Comparison of ENCODE assay signal across 19 mouse cellular contexts in the genomic region with DNA sequence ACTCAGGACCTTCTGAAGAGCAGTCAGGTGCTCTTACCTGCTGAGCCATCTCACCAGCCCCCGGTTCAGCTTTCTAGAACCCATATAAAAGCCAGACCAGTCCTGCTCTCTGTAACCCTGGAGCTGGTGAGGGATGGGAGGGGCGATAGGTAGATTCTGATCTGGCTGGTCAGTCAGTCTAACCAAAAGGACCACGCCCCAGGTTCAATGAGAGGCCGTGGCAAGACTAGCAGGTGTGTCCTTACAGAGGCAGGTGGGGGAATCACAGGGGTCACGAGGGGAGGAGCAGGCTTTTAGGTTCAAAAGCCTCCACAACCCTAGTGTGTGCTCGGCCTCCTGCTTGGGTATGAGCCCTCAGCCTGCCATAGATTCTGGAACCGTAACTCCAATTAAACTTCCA.
"Had no signal": no experiment of that assay in that cellular context is flagged by ENCODE, and none has a peak within 500 bp of the region (broad histone marks: within the 10 kb centered on the region; RNA-seq: fewer than 3 reads in every experiment).

No protein-coding gene starts in this region.

- H3K9me3 ChIP-seq: lung, embryonic 15.5 days; megakaryocyte, embryonic 14.5 days; midbrain, embryonic 13.5 days; midbrain, embryonic 15.5 days; neural tube, embryonic 12.5 days had no signal

- H3K27ac ChIP-seq: lung, embryonic 15.5 days; macrophage; midbrain, embryonic 13.5 days; midbrain, embryonic 15.5 days; neural tube, embryonic 12.5 days had no signal

- H3K4me1 ChIP-seq: midbrain, embryonic 13.5 days; midbrain, embryonic 15.5 days; neural tube, embryonic 12.5 days had no signal

- H3K4me2 ChIP-seq: lung, embryonic 15.5 days; midbrain, embryonic 11.5 days; midbrain, embryonic 13.5 days; midbrain, embryonic 15.5 days; neural tube, embryonic 12.5 days had no signal

- H3K27me3 ChIP-seq: lung, embryonic 15.5 days; megakaryocyte, embryonic 14.5 days; midbrain, embryonic 13.5 days; midbrain, embryonic 15.5 days; neural tube, embryonic 12.5 days had no signal

- H3K9ac ChIP-seq: lung, embryonic 15.5 days; midbrain, embryonic 13.5 days; midbrain, embryonic 15.5 days; neural tube, embryonic 12.5 days had no signal

- H3K4me3 ChIP-seq: lung, embryonic 15.5 days; megakaryocyte, embryonic 14.5 days; midbrain, embryonic 13.5 days; midbrain, embryonic 15.5 days; neural tube, embryonic 12.5 days had no signal

- DNase-seq: lung, adult 2 months; lung, postnatal 14 days; lung, postnatal 36 days; retina, postnatal 1 day; right cerebral cortex, adult 18-20 months; right cerebral cortex, postnatal 25 days; right cerebral cortex, postnatal 4 days; spleen, adult 18-20 months; thymus, adult 18-20 months; thymus, postnatal 14 days; thymus, postnatal 36 days had no signal

- ATAC-seq: lung, postnatal 0 days; midbrain, embryonic 13.5 days; midbrain, embryonic 15.5 days had no signal
